Mouse (Mus musculus) mature B cell (primary cell): ENCODE measurements around the gene Pkd2.
"Not testable (repeated sequence)": the region's sequence is repeated elsewhere in the genome, so short reads cannot be mapped to it uniquely, and the experiment has no call there.

Experiments
- in situ Hi-C: fragments of 300-500 bp; cut with MboI; formaldehyde crosslinking; loops from 2 replicates; pipeline ENCODE4 v1.14.3; 2019

The Pkd2 gene

GRCm38 (mm10) chr5:104458832-104459705, at the start of gene Pkd2:
Gene Pkd2, plus strand, starts transcription at chr5:104459450.
- in situ Hi-C loops: no loop called here

GRCm38 (mm10) chr5:104415999-104416398, 43.3 kb upstream of the Pkd2 start:
- in situ Hi-C loops: no loop called here

- in situ Hi-C loops: no loop called here
These were observed 42.2 kb upstream of the Pkd2 start for GRCm38 (mm10) chr5:104417028-104417427.

GRCm38 (mm10) chr5:104417721-104418120, 41.5 kb upstream of the Pkd2 start:
- in situ Hi-C loops: no loop called here

GRCm38 (mm10) chr5:104422039-104422438, 37.2 kb upstream of the Pkd2 start:
- in situ Hi-C loops: no loop called here

GRCm38 (mm10) chr5:104423861-104424260, 35.4 kb upstream of the Pkd2 start:
- in situ Hi-C loops: no loop called here

- in situ Hi-C loops: no loop called here
These were observed 33.3 kb upstream of the Pkd2 start for GRCm38 (mm10) chr5:104425949-104426348.

GRCm38 (mm10) chr5:104432886-104433285, 26.4 kb upstream of the Pkd2 start:
- in situ Hi-C loops: no loop called here

- in situ Hi-C loops: no loop called here
These were observed 25.2 kb upstream of the Pkd2 start for GRCm38 (mm10) chr5:104433968-104434565.

- in situ Hi-C loops: no loop called here
These were observed 24.4 kb upstream of the Pkd2 start, which contains the start of gene Spp1 for GRCm38 (mm10) chr5:104434835-104435301. Gene Spp1, plus strand, starts transcription at chr5:104435118.

- in situ Hi-C loops: no loop called here
These were observed 22.7 kb upstream of the Pkd2 start for GRCm38 (mm10) chr5:104436406-104437076.

- in situ Hi-C loops: no loop called here
These were observed 16.9 kb upstream of the Pkd2 start for GRCm38 (mm10) chr5:104442396-104442795.

GRCm38 (mm10) chr5:104442850-104443249, 16.4 kb upstream of the Pkd2 start:
- in situ Hi-C loops: no loop called here

- in situ Hi-C loops: no loop called here
These were observed 13.1 kb upstream of the Pkd2 start for GRCm38 (mm10) chr5:104446156-104446555.

- in situ Hi-C loops: not testable (repeated sequence)
These were observed 10.9 kb upstream of the Pkd2 start for GRCm38 (mm10) chr5:104448346-104448745.

- in situ Hi-C loops: no loop called here
These were observed 9.8 kb upstream of the Pkd2 start for GRCm38 (mm10) chr5:104449491-104449890.

GRCm38 (mm10) chr5:104453075-104453474, 6.2 kb upstream of the Pkd2 start:
- in situ Hi-C loops: no loop called here

- in situ Hi-C loops: no loop called here
These were observed 4.7 kb upstream of the Pkd2 start for GRCm38 (mm10) chr5:104454564-104454963.

- in situ Hi-C loops: no loop called here
These were observed 631 bp downstream of the Pkd2 start for GRCm38 (mm10) chr5:104459706-104460455.

GRCm38 (mm10) chr5:104460456-104460838, 1.2 kb downstream of the Pkd2 start:
- in situ Hi-C loops: no loop called here

- in situ Hi-C loops: no loop called here
These were observed 1.6 kb downstream of the Pkd2 start for GRCm38 (mm10) chr5:104460856-104461255.

GRCm38 (mm10) chr5:104465279-104465678, 6.0 kb downstream of the Pkd2 start:
- in situ Hi-C loops: no loop called here
